Mouse (Mus musculus) forebrain, embryonic 11.5 days (tissue): ENCODE data around the gene Psma4. TPM values are rescaled to one million over a fixed set of nuclear protein-coding genes. Genes with fewer than 3 reads are reported as not detected.
A peak's percentile ranks its signal among the peaks of the same experiment; 100 is the strongest.

Experiments
- ATAC-seq: fragments of 200-750 bp; cut with Nextera tagmentation; replicated peaks from 2 replicates; pipeline ENCODE4 v1.8.0; 2017; ENCODE audit warnings: moderate TSS enrichment; ENCODE audit not compliant: low FRiP score
- DNase-seq: peaks from one replicate; pipeline ENCODE4 v3.0.0-alpha.2; 2017; ENCODE audit warnings: low spot score
- H3K27ac ChIP-seq: fragments of 300-500 bp; sonication (generic); 2 replicates; pipeline ENCODE4 v1.5.1; 2014; ENCODE audit warnings: low read depth, low read length
- H3K27me3 ChIP-seq: fragments of 300-500 bp; sonication (generic); 2 replicates; pipeline ENCODE4 v1.6.1; 2014; ENCODE audit warnings: mild to moderate bottlenecking, low read length, mixed read lengths; ENCODE audit not compliant: control insufficient read depth, insufficient read depth
- H3K36me3 ChIP-seq: fragments of 300-500 bp; sonication (generic); 2 replicates; pipeline ENCODE4 v1.6.1; 2014; ENCODE audit warnings: mild to moderate bottlenecking, low read length, moderate library complexity, mixed read lengths; ENCODE audit not compliant: control insufficient read depth, insufficient read depth
- H3K4me1 ChIP-seq: fragments of 300-500 bp; sonication (generic); replicated peaks from 2 replicates; pipeline ENCODE4 v1.6.1; 2014; ENCODE audit warnings: low read length, mixed read lengths; ENCODE audit not compliant: control insufficient read depth, insufficient read depth
- H3K4me2 ChIP-seq: fragments of 300-500 bp; sonication (generic); 2 replicates; pipeline ENCODE4 v1.6.1; 2014; ENCODE audit warnings: low read depth, mild to moderate bottlenecking, low read length, moderate library complexity, mixed read lengths; ENCODE audit not compliant: severe bottlenecking
- H3K4me3 ChIP-seq: fragments of 300-500 bp; sonication (generic); 2 replicates; pipeline ENCODE4 v1.5.1; 2014; ENCODE audit warnings: low read depth, low read length
- H3K9ac ChIP-seq: fragments of 300-500 bp; sonication (generic); 2 replicates; pipeline ENCODE4 v1.6.1; 2014; ENCODE audit warnings: low read length
- H3K9me3 ChIP-seq: fragments of 300-500 bp; sonication (generic); 2 replicates; pipeline ENCODE4 v1.6.1; 2016; ENCODE audit warnings: low read length, mixed read lengths; ENCODE audit not compliant: control insufficient read depth
- WGBS: fragments of 180-500 bp; shearing (Covaris S2); extraction: QIAGEN DNeasy Blood & Tissue Kit; methylation state at CpG from one replicate; pipeline ENCODE4 v1.1.7; 2014; 5-methylcytosine and 5-hydroxymethylcytosine counted together
- polyA plus RNA-seq: library from polyadenylated mRNA; unstranded; fragments of >200 nt; fragmentation: Nextera tagmentation; extraction: Ambion mirVana; gene quantifications from 2 replicates; pipeline ENCODE4 v1.2.1, GENCODE M21; 2014

Gene Psma4
- polyA plus RNA-seq, 1 experiment from 2014 or later = 313 TPM

GRCm38 (mm10) chr9:54963669-54964068, 13.1 kb downstream of the Psma4 start:
- H3K9me3 ChIP-seq = no peaks in the 10 kb centered on the region
- H3K36me3 ChIP-seq = no peaks in the 10 kb centered on the region; the same call in 1 of the 2 replicates
- H3K4me2 ChIP-seq = no peak overlapping the region
- no peaks in the 10 kb centered on the region for H3K27me3 ChIP-seq
- ATAC-seq = no peak
- no peak overlapping the region for H3K9ac ChIP-seq
- no peak overlapping the region for H3K27ac ChIP-seq
- H3K4me1 ChIP-seq = no peaks in the 10 kb centered on the region
- no peak for DNase-seq
- H3K4me3 ChIP-seq = no peak overlapping the region

GRCm38 (mm10) chr9:54969972-54970637, 19.5 kb downstream of the Psma4 start:
- no peak overlapping the region for H3K9ac ChIP-seq
- no peak overlapping the region for H3K27ac ChIP-seq
- no peak for DNase-seq
- no peak overlapping the region for H3K4me2 ChIP-seq
- H3K36me3 ChIP-seq = no peaks in the 10 kb centered on the region
- no peaks in the 10 kb centered on the region for H3K27me3 ChIP-seq
- ATAC-seq = no peak
- 68% methylated on average over 8 of the region's 8 CpGs for WGBS
- H3K4me1 ChIP-seq = no peaks in the 10 kb centered on the region
- H3K4me3 ChIP-seq = no peak overlapping the region
- no peaks in the 10 kb centered on the region for H3K9me3 ChIP-seq

GRCm38 (mm10) chr9:54980674-54981073, 30.1 kb downstream of the Psma4 start, which contains the start of gene Chrna5:
TSS of gene Chrna5 (plus strand) at chr9:54980880.
- no peak for ATAC-seq
- Histone ChIP-seq H3K36me3 (no peaks in the 10 kb centered on the region), H3K4me3 (peak within 1 kb of the TSS; percentile 50), H3K9ac (peak within 1 kb of the TSS; percentile 30), H3K4me2 (peak within 1 kb of the TSS; percentile 77), H3K27me3 (peaks cover 19% of the 10 kb centered on the region; the same call in 1 of the 2 replicates), H3K9me3 (no peaks in the 10 kb centered on the region), H3K27ac (no peak within 1 kb of the TSS), H3K4me1 (no peaks in the 10 kb centered on the region; the same call in 1 of the 2 replicates)
- DNase-seq = no peak
- 72% methylated on average over 8 of the region's 8 CpGs for WGBS

- H3K36me3 ChIP-seq = no peaks in the 10 kb centered on the region
- H3K4me3 ChIP-seq = peak overlapping the region; percentile 50
- no peak overlapping the region for H3K27ac ChIP-seq
- ATAC-seq (peak; percentile 92), DNase-seq (peak; percentile 87)
- H3K4me2 ChIP-seq = peak overlapping the region; percentile 77
- peak overlapping the region; percentile 30 for H3K9ac ChIP-seq
- no peaks in the 10 kb centered on the region for H3K9me3 ChIP-seq
- H3K4me1 ChIP-seq = no peaks in the 10 kb centered on the region; the same call in 1 of the 2 replicates
- H3K27me3 ChIP-seq = peaks cover 19% of the 10 kb centered on the region; the same call in 1 of the 2 replicates
- WGBS = under 1% methylated on average over 71 of the region's 85 CpGs
Measured at GRCm38 (mm10) chr9:54981291-54982191, 31.0 kb downstream of the Psma4 start.

- no peaks in the 10 kb centered on the region for H3K9me3 ChIP-seq
- H3K36me3 ChIP-seq = no peaks in the 10 kb centered on the region
- ATAC-seq = no peak
- no peak for DNase-seq
- WGBS = 5% methylated on average over 7 of the region's 7 CpGs
- H3K4me3 ChIP-seq = peak overlapping the region; percentile 50
- no peak overlapping the region for H3K27ac ChIP-seq
- H3K4me2 ChIP-seq = peak overlapping the region; percentile 77; the same call in 1 of the 2 replicates
- H3K9ac ChIP-seq = no peak overlapping the region
- H3K4me1 ChIP-seq = no peaks in the 10 kb centered on the region; the same call in 1 of the 2 replicates
- peaks cover 19% of the 10 kb centered on the region; the same call in 1 of the 2 replicates for H3K27me3 ChIP-seq
Measured at GRCm38 (mm10) chr9:54982401-54982800, 31.8 kb downstream of the Psma4 start.

GRCm38 (mm10) chr9:54990362-54990761, 39.8 kb downstream of the Psma4 start:
- Histone ChIP-seq H3K36me3 (no peaks in the 10 kb centered on the region), H3K9ac (no peak overlapping the region), H3K9me3 (no peaks in the 10 kb centered on the region), H3K27me3 (no peaks in the 10 kb centered on the region), H3K4me1 (no peaks in the 10 kb centered on the region), H3K4me2 (no peak overlapping the region), H3K4me3 (no peak overlapping the region), H3K27ac (no peak overlapping the region)
- 82% methylated on average over 3 of the region's 3 CpGs for WGBS
- ATAC-seq = no peak
- no peak for DNase-seq

GRCm38 (mm10) chr9:54994381-54994780, 43.8 kb downstream of the Psma4 start:
- no peaks in the 10 kb centered on the region for H3K4me1 ChIP-seq
- no peak overlapping the region for H3K4me3 ChIP-seq
- no peak overlapping the region for H3K27ac ChIP-seq
- DNase-seq (no peak), ATAC-seq (no peak)
- 41% methylated on average over 3 of the region's 3 CpGs for WGBS
- H3K36me3 ChIP-seq = no peaks in the 10 kb centered on the region
- H3K9me3 ChIP-seq = no peaks in the 10 kb centered on the region
- no peak overlapping the region for H3K4me2 ChIP-seq
- no peaks in the 10 kb centered on the region for H3K27me3 ChIP-seq
- H3K9ac ChIP-seq = no peak overlapping the region

- no peaks in the 10 kb centered on the region for H3K27me3 ChIP-seq
- DNase-seq = no peak
- no peaks in the 10 kb centered on the region for H3K4me1 ChIP-seq
- 92% methylated on average over 3 of the region's 3 CpGs for WGBS
- ATAC-seq = no peak
- H3K27ac ChIP-seq = no peak overlapping the region
- no peak overlapping the region for H3K4me2 ChIP-seq
- no peaks in the 10 kb centered on the region for H3K36me3 ChIP-seq
- no peak overlapping the region for H3K4me3 ChIP-seq
- no peaks in the 10 kb centered on the region for H3K9me3 ChIP-seq
- no peak overlapping the region for H3K9ac ChIP-seq
Measured at GRCm38 (mm10) chr9:54995645-54996044, 45.1 kb downstream of the Psma4 start.
